Mouse (Mus musculus): ENCODE measurements around the gene Mgll. TPM values are rescaled to one million over a fixed set of nuclear protein-coding genes. Genes with fewer than 3 reads are reported as not detected.

Gene Mgll
- total RNA-seq (2021) = 10 to 100 TPM; 70.3 to 74.3 TPM
- long read RNA-seq, experiment 1, transcript Mgll-207 (8 exons, 3,991 nt) = minor isoform, 14 of 95 reads
- long read RNA-seq, experiment 1, transcript Mgll-204 (8 exons, 3,676 nt) = major isoform, 30 of 95 reads
- long read RNA-seq, experiment 1, partial matches to known transcripts = 6 of 95 reads
- long read RNA-seq, experiment 1, other reads (novel, unspliced or antisense) = 43 of 95 reads
- long read RNA-seq, experiment 2, transcript Mgll-207 (8 exons, 3,991 nt) = minor isoform, 18 of 112 reads
- long read RNA-seq, experiment 2, transcript Mgll-204 (8 exons, 3,676 nt) = major isoform, 31 of 112 reads
- long read RNA-seq, experiment 2, partial matches to known transcripts = 14 of 112 reads
- long read RNA-seq, experiment 2, other reads (novel, unspliced or antisense) = 46 of 112 reads

- DNase-seq (ENCODE audit: low spot score in 2 of 2) = peak; percentile 58 to 70
Measured at GRCm38 (mm10) chr6:88724313-88725195, at the start of gene Mgll. Gene Mgll (plus strand): TSS chr6:88724412.

GRCm38 (mm10) chr6:88675815-88676214, 48.4 kb upstream of the Mgll start:
- DNase-seq (ENCODE audit: low spot score in 2 of 2) = no peak

- no peak for DNase-seq (ENCODE audit: low spot score in 2 of 2)
Measured at GRCm38 (mm10) chr6:88676753-88677736, 47.2 kb upstream of the Mgll start.

GRCm38 (mm10) chr6:88677738-88678137, 46.5 kb upstream of the Mgll start:
- DNase-seq (ENCODE audit: low spot score in 2 of 2) = no peak

- DNase-seq (ENCODE audit: low spot score in 2 of 2) = no peak
Measured at GRCm38 (mm10) chr6:88681026-88681425, 43.2 kb upstream of the Mgll start.

- no peak for DNase-seq (ENCODE audit: low spot score in 2 of 2)
Measured at GRCm38 (mm10) chr6:88683380-88684053, 40.7 kb upstream of the Mgll start.

- DNase-seq (ENCODE audit: low spot score in 2 of 2) = no peak
Measured at GRCm38 (mm10) chr6:88688171-88688570, 36.0 kb upstream of the Mgll start.

GRCm38 (mm10) chr6:88688712-88689111, 35.5 kb upstream of the Mgll start:
- DNase-seq (ENCODE audit: low spot score in 2 of 2) = no peak

GRCm38 (mm10) chr6:88690211-88690610, 34.0 kb upstream of the Mgll start:
- DNase-seq (ENCODE audit: low spot score in 2 of 2) = no peak

- no peak for DNase-seq (ENCODE audit: low spot score in 2 of 2)
Measured at GRCm38 (mm10) chr6:88691361-88691760, 32.9 kb upstream of the Mgll start.

- no peak for DNase-seq (ENCODE audit: low spot score in 2 of 2)
Measured at GRCm38 (mm10) chr6:88702887-88703286, 21.3 kb upstream of the Mgll start.

- DNase-seq (ENCODE audit: low spot score in 2 of 2) = no peak
Measured at GRCm38 (mm10) chr6:88703731-88704130, 20.5 kb upstream of the Mgll start.

- DNase-seq (ENCODE audit: low spot score in 2 of 2) = no peak
Measured at GRCm38 (mm10) chr6:88708401-88709278, 15.6 kb upstream of the Mgll start.

GRCm38 (mm10) chr6:88709279-88709575, 15.0 kb upstream of the Mgll start:
- no peak for DNase-seq (ENCODE audit: low spot score in 2 of 2)

GRCm38 (mm10) chr6:88711313-88711712, 12.9 kb upstream of the Mgll start:
- no peak for DNase-seq (ENCODE audit: low spot score in 2 of 2)

GRCm38 (mm10) chr6:88712083-88712482, 12.1 kb upstream of the Mgll start:
- DNase-seq (ENCODE audit: low spot score in 2 of 2) = no peak

- DNase-seq (ENCODE audit: low spot score in 2 of 2) = no peak
Measured at GRCm38 (mm10) chr6:88713320-88713719, 10.9 kb upstream of the Mgll start.

- no peak for DNase-seq (ENCODE audit: low spot score in 2 of 2)
Measured at GRCm38 (mm10) chr6:88714200-88714674, 10.0 kb upstream of the Mgll start.

GRCm38 (mm10) chr6:88715378-88715781, 8.8 kb upstream of the Mgll start:
- DNase-seq (ENCODE audit: low spot score in 2 of 2) = no peak

Data from gastrocnemius, postnatal 4 days (tissue).